Mouse (Mus musculus) neural tube, embryonic 12.5 days (tissue): ENCODE data around the gene Tubg2. TPM values are rescaled to one million over a fixed set of nuclear protein-coding genes. Genes with fewer than 3 reads are reported as not detected.

Source experiments
- ATAC-seq: fragments of 200-750 bp; cut with Nextera tagmentation; 2 replicates; pipeline ENCODE4 v1.8.0; 2017; ENCODE audit warnings: low read depth, mild to moderate bottlenecking, moderate TSS enrichment, moderate library complexity; ENCODE audit not compliant: low FRiP score
- H3K27ac ChIP-seq: fragments of 300-500 bp; sonication (generic); 2 replicates; pipeline ENCODE4 v1.5.1; 2016
- H3K27me3 ChIP-seq: fragments of 300-500 bp; sonication (generic); replicated peaks from 2 replicates; pipeline ENCODE4 v1.6.1; 2016; ENCODE audit warnings: mild to moderate bottlenecking
- H3K36me3 ChIP-seq: fragments of 300-500 bp; sonication (generic); 2 replicates; pipeline ENCODE4 v1.6.1; 2016; ENCODE audit warnings: mild to moderate bottlenecking
- H3K4me1 ChIP-seq: fragments of 300-500 bp; sonication (generic); 2 replicates; pipeline ENCODE4 v1.6.1; 2016
- H3K4me2 ChIP-seq: fragments of 300-500 bp; sonication (generic); replicated peaks from 2 replicates; pipeline ENCODE4 v1.6.1; 2016; ENCODE audit warnings: mild to moderate bottlenecking
- H3K4me3 ChIP-seq: fragments of 300-500 bp; sonication (generic); 2 replicates; pipeline ENCODE4 v1.5.1; 2016
- H3K9ac ChIP-seq: fragments of 300-500 bp; sonication (generic); 2 replicates; pipeline ENCODE4 v1.6.1; 2016; ENCODE audit warnings: mild to moderate bottlenecking
- H3K9me3 ChIP-seq: fragments of 300-500 bp; sonication (generic); 2 replicates; pipeline ENCODE4 v1.6.1; 2016; ENCODE audit warnings: mild to moderate bottlenecking
- WGBS: fragments of 180-500 bp; shearing (Covaris S2); methylation state at CpG from one replicate; pipeline ENCODE4 v1.1.7; 2016; 5-methylcytosine and 5-hydroxymethylcytosine counted together
- microRNA-seq: library from miRNA; unstranded; fragments of <30 nt; microRNA quantifications from one replicate; pipeline ENCODE4, GENCODE M21; 2017
- polyA plus RNA-seq: library from polyadenylated mRNA; unstranded; fragments of >200 nt; fragmentation: Nextera tagmentation; extraction: Ambion mirVana; gene quantifications from 2 replicates; pipeline ENCODE4 v1.2.1, GENCODE M21; 2016

The Tubg2 gene
- polyA plus RNA-seq, 1 experiment from 2014 or later: 13.4 TPM

- no peak overlapping the region for H3K4me2 ChIP-seq
- H3K4me3 ChIP-seq: no peak overlapping the region
- no peak overlapping the region for H3K9ac ChIP-seq
- no peaks in the 10 kb centered on the region for H3K9me3 ChIP-seq
- H3K27ac ChIP-seq: no peak overlapping the region
- H3K36me3 ChIP-seq: peaks cover 10% of the 10 kb centered on the region
- 86% methylated on average over 6 of the region's 6 CpGs for WGBS
- H3K27me3 ChIP-seq: no peaks in the 10 kb centered on the region
- no peak for ATAC-seq
- peaks cover 20% of the 10 kb centered on the region for H3K4me1 ChIP-seq
These were observed 38.9 kb downstream of the Tubg2 start for GRCm38 (mm10) chr11:101194643-101195042.

DNA sequence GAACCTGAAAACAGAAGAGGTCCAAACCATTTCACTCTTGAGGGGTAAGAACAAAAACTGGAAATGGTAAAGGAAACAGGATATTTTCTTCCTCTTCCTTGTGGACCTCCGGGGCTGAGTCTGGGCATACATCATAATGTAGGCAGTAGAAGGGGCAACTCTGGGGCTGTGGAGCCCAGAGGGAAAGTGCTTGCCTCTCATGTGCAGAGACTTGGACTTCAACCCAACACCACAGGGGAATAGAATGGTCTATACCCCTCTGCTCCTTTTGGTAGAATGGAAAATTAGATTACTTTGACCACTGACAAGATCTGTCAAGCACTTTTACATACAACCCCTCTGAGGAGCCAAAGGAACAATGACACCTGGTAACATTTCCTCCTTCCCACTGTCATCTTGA, 39.4 kb downstream of the Tubg2 start:
- no peak overlapping the region for H3K9ac ChIP-seq
- H3K4me3 ChIP-seq: no peak overlapping the region
- ATAC-seq: no peak
- H3K4me2 ChIP-seq: no peak overlapping the region
- no peak overlapping the region for H3K27ac ChIP-seq
- H3K27me3 ChIP-seq: no peaks in the 10 kb centered on the region
- H3K36me3 ChIP-seq: peaks cover 11% of the 10 kb centered on the region
- no peaks in the 10 kb centered on the region for H3K9me3 ChIP-seq
- peaks cover 15% of the 10 kb centered on the region; the same call in 1 of the 2 replicates for H3K4me1 ChIP-seq
- WGBS: 67% methylated on average over 1 of the region's 1 CpGs

- Histone ChIP-seq H3K4me2 (no peak overlapping the region), H3K4me1 (peaks cover 11% of the 10 kb centered on the region; the same call in 1 of the 2 replicates), H3K9ac (no peak overlapping the region), H3K9me3 (no peaks in the 10 kb centered on the region), H3K27ac (no peak overlapping the region), H3K36me3 (peaks cover 11% of the 10 kb centered on the region), H3K27me3 (no peaks in the 10 kb centered on the region), H3K4me3 (no peak overlapping the region)
- 93% methylated on average over 8 of the region's 8 CpGs for WGBS
- ATAC-seq: no peak
These were observed 39.9 kb downstream of the Tubg2 start for GRCm38 (mm10) chr11:101195571-101195970.

GRCm38 (mm10) chr11:101196175-101196574, 40.5 kb downstream of the Tubg2 start:
- Histone ChIP-seq H3K9ac (no peak overlapping the region), H3K4me1 (0 out of 2 replicates have a peak, but pooled peaks cover 5% of the 10 kb centered on the region), H3K27me3 (no peaks in the 10 kb centered on the region), H3K4me3 (no peak overlapping the region), H3K27ac (no peak overlapping the region), H3K36me3 (peaks cover 11% of the 10 kb centered on the region), H3K9me3 (no peaks in the 10 kb centered on the region), H3K4me2 (no peak overlapping the region)
- WGBS: 93% methylated on average over 8 of the region's 8 CpGs
- no peak for ATAC-seq

DNA sequence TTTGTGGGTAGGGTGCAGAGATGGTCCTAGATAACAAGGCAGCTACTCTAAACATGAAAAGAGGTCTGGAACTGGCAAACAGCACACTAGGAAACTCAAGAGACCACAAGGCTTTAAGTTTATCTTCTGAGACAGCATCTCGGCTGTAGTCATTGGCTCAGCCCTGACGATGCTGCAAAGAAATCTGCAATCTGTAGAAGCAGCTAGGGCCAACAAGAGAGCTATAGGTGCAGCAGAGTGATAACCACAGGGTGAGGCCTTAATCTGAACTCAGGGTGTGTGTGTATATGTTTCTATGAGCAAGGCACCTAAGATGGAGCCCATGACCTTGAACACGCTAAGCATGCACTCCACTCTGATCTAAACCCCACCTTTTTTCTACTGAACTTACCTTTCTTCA, 43.8 kb downstream of the Tubg2 start:
- no peak for ATAC-seq
- no peak overlapping the region for H3K4me3 ChIP-seq
- WGBS: 94% methylated on average over 3 of the region's 3 CpGs
- H3K27me3 ChIP-seq: no peaks in the 10 kb centered on the region
- peaks cover 20% of the 10 kb centered on the region for H3K36me3 ChIP-seq
- no peak overlapping the region for H3K9ac ChIP-seq
- H3K9me3 ChIP-seq: no peaks in the 10 kb centered on the region
- no peak overlapping the region for H3K4me2 ChIP-seq
- no peak overlapping the region for H3K27ac ChIP-seq
- H3K4me1 ChIP-seq: no peaks in the 10 kb centered on the region

DNA sequence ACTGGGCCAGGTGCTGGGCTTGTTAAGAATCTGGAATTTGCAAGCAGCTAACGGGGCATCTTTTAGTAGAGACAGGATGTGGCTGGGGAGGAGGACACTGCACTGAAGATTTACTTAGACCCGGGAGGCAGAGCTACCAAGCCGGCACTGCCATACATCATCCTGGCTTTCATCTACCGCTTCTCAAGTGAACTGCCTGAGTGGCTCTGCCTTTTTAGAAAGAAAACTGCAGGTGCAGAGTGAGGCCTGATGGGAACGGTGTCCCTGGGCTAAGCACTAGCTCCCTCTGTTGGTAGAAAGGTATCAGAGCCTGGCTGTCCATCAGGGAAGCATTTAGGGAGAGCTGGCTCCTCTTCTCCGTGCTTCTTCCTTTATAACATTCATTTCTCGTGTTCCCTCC, 45.3 kb downstream of the Tubg2 start:
- no peaks in the 10 kb centered on the region for H3K27me3 ChIP-seq
- peaks cover 17% of the 10 kb centered on the region for H3K36me3 ChIP-seq
- WGBS: 14% methylated on average over 7 of the region's 7 CpGs
- no peak overlapping the region for H3K27ac ChIP-seq
- H3K4me1 ChIP-seq: no peaks in the 10 kb centered on the region
- no peaks in the 10 kb centered on the region for H3K9me3 ChIP-seq
- no peak overlapping the region for H3K9ac ChIP-seq
- no peak overlapping the region for H3K4me3 ChIP-seq
- ATAC-seq: no peak
- H3K4me2 ChIP-seq: no peak overlapping the region

Small RNA genes within 50 kb of the gene (microRNA-seq; reads per million reads assigned to microRNA genes)
- not detected for gene Gm27626

Other genes with a start within 250 kb of the Tubg2 start
- 58.8 and 66.9 TPM in 2 replicates for gene Stat3, start 216.4 kb upstream of the Tubg2 start, polyA plus RNA-seq
- 35.0 and 36.0 TPM in 2 replicates for gene Cavin1, start 185.0 kb upstream of the Tubg2 start, polyA plus RNA-seq
- gene Atp6v0a1, start 146.5 kb upstream of the Tubg2 start, polyA plus RNA-seq: 71.1 and 81.7 TPM in 2 replicates
- gene Naglu, start 85.9 kb upstream of the Tubg2 start, polyA plus RNA-seq: 10.8 and 11.1 TPM in 2 replicates
- gene Hsd17b1, start 77.5 kb upstream of the Tubg2 start, polyA plus RNA-seq: 0.14 and 0.29 TPM in 2 replicates
- gene Coasy, start 73.3 kb upstream of the Tubg2 start, polyA plus RNA-seq: 50.8 and 54.5 TPM in 2 replicates
- gene Mlx, start 68.6 kb upstream of the Tubg2 start, polyA plus RNA-seq: 59.6 and 68.0 TPM in 2 replicates
- 31.4 and 34.3 TPM in 2 replicates for gene Psmc3ip, start 60.5 kb upstream of the Tubg2 start, polyA plus RNA-seq
- 22.2 and 27.8 TPM in 2 replicates for gene Retreg3, start 36.0 kb upstream of the Tubg2 start, polyA plus RNA-seq
- gene Tubg1, start 36.0 kb upstream of the Tubg2 start, polyA plus RNA-seq: 87.5 and 93.5 TPM in 2 replicates
- gene Cntnap1, start 14.6 kb downstream of the Tubg2 start, polyA plus RNA-seq: 1.7 and 2.2 TPM in 2 replicates
- gene Plekhh3, start 15.4 kb downstream of the Tubg2 start, polyA plus RNA-seq: 16.1 and 17.1 TPM in 2 replicates
- gene Ccr10, start 19.5 kb downstream of the Tubg2 start, polyA plus RNA-seq: 0.29 and 0.37 TPM in 2 replicates
- gene Ezh1, start 70.6 kb downstream of the Tubg2 start, polyA plus RNA-seq: 14.1 and 14.3 TPM in 2 replicates
- 73.4 and 79.4 TPM in 2 replicates for gene Ramp2, start 90.1 kb downstream of the Tubg2 start, polyA plus RNA-seq
- gene Vps25, start 97.8 kb downstream of the Tubg2 start, polyA plus RNA-seq: 101 and 103 TPM in 2 replicates
- 6.2 and 7.5 TPM in 2 replicates for gene Wnk4, start 104.7 kb downstream of the Tubg2 start, polyA plus RNA-seq
- gene Cntd1, start 123.1 kb downstream of the Tubg2 start, polyA plus RNA-seq: 1.1 and 1.3 TPM in 2 replicates
- gene Coa3, start 123.2 kb downstream of the Tubg2 start, polyA plus RNA-seq: 201 and 213 TPM in 2 replicates
- 168 and 174 TPM in 2 replicates for gene Becn1, start 146.4 kb downstream of the Tubg2 start, polyA plus RNA-seq
- 155 and 168 TPM in 2 replicates for gene Psme3, start 160.3 kb downstream of the Tubg2 start, polyA plus RNA-seq
- 2.5 and 3.0 TPM in 2 replicates for gene Aoc2, start 169.2 kb downstream of the Tubg2 start, polyA plus RNA-seq
- gene Aoc3, start 174.7 kb downstream of the Tubg2 start, polyA plus RNA-seq: not detected in 2 replicates
- gene G6pc, start 211.7 kb downstream of the Tubg2 start, polyA plus RNA-seq: not detected in 2 replicates